Mouse (Mus musculus): ENCODE measurements around the gene Mnat1. TPM values are rescaled to one million over a fixed set of nuclear protein-coding genes. Genes with fewer than 3 reads are reported as not detected.
A peak's percentile ranks its signal among the peaks of the same experiment; 100 is the strongest.
"Not testable (repeated sequence)": the region's sequence is repeated elsewhere in the genome, so short reads cannot be mapped to it uniquely, and the experiment has no call there.

Mnat1 gene
- polyA plus RNA-seq, 2 experiments from 2014 or later: 29.4 to 31.4 TPM

GRCm38 (mm10) chr12:73147236-73147635 is 23.7 kb downstream of the Mnat1 start:
- ATAC-seq: no peak

- not testable (repeated sequence) for ATAC-seq
These were observed 27.5 kb downstream of the Mnat1 start for GRCm38 (mm10) chr12:73151038-73151437.

- ATAC-seq: no peak
These were observed 30.6 kb downstream of the Mnat1 start for GRCm38 (mm10) chr12:73154150-73154549.

DNA sequence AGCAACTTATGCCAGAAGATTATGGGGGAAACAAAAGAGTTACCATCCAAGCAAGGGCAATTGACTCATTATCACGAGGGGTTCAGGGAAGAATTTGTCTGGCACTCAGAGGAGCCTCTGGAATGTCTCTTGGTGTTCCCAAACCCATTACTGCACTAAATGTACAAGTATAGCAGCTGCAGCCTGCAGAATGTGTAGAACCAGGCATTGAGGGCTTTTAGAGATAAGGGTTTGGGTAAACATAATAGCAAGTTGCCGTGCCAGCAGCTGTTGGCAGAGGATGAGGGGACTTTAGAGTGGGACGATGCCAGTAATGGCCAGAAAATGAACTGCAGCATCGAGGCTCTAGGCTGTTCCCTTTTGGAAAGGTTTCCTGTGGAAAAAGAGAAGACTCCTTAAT is 36.8 kb downstream of the Mnat1 start:
- ATAC-seq: no peak

DNA sequence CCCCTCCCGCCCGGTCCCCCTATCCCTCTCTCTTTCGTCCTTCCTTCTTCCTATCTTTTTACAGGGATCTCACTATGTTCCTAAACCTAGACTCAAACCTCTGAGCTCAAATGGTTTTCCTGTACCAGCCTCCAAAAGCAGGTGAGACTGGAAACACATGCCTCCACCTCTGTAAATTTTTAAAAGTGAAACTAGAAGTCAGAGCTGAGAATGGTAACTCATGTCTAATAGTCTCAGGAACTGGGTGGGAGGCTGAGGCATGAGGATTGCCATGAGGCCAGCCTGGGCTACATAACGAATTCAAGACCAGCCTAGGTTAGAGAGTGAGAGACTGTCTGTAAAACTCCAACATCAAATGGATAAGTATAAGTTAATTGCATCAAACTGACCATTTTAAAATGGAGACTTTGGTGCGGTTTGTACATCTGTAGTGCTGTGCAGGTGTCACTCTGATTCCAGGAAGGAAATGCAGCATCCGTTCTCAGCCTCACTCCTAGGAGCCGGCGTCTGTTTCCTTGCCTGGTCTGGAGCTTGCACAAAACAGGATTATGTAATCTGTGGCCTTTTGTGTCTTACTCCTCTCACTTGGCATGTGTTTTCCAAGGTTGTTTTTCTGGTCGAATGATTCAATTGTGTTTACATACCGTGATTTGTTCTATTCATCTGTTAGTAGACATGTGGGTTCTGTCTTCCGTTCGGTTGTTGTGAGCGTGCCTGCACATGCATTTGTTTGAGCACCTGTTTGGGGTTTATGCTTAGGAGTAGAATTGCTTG is 39.1 kb downstream of the Mnat1 start:
- ATAC-seq: peak; percentile 86

DNA sequence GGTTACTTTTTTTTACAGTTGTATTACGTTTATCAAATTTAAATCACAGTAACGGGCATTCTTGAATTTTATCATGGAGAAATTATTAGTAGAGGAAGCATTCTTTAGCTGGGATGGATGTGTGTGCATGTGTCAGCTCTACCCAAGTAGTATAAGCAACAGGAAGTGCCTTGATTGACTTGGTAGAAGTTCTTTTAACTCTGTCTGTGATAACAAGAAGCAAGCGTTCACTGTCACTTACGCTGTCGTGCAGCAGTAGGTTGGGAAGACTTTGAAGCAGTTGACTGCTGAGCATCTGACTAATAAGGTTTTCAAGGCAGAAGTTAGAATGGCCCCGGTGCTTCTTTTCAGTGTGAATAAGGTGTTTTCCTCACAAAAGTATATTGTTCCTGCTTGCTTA is 47.3 kb downstream of the Mnat1 start:
- peak; percentile 85 for ATAC-seq

- no peak for ATAC-seq
These were observed 60.4 kb downstream of the Mnat1 start for GRCm38 (mm10) chr12:73183896-73184295.

DNA sequence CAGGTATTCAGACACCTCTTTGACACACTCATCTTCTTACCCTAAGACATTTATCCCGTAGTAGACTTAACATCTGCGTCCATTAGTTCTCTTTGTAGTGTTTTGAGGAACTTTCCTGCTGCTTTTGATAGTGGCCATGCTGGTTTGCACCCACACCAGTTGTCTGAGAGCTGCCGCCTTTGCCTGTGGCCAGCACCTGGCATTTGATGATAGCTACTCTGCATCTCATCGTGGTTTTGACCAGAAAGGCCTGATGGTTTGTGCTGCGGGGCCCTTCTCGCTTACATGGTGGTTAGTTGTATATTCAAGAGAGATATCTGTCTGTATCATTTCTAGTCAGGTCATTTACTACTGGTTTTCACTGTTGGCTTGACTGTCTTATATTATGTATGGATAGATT is 73.8 kb downstream of the Mnat1 start:
- no peak for ATAC-seq

GRCm38 (mm10) chr12:73198451-73198850 is 74.9 kb downstream of the Mnat1 start:
- peak; percentile 40 for ATAC-seq

DNA sequence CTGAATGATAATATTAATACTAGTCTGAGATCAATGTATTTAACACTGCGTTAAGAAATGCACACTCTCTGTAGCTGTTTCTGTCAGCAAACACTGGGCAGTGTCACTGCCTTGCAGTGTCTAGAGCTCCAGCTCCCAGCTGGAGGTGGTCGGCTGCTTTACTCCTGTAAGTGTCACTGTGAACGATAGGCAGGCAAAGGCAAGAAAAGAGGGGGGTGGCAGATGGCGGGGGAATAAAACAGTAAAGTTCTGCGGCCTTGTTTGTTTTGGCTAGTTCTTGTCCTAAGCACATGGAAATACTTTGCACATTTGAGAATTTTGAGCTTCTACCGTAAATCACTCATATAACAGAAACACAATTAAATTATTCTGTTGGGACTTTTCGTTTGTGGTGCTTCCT is 75.9 kb downstream of the Mnat1 start:
- ATAC-seq: no peak

DNA sequence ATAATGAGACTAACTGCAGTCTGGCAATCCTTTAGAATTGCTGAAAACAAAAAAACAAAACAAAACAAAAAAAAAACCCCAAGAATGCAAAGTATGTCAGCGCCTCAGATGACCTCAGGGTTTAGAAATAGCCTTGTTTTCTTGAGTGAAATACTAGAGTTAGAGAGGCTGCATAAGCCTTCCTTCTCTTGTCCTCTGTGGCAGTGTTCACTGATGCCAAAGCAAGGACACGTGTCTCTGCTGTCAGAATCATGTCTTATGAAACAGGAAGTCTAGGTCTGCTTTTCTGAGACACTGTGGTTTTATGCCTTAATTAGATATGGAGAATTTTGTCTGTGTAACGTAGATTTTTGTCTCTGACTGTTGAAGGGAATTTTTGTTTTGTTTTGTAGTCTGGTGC is 78.1 kb downstream of the Mnat1 start:
- peak; percentile 92 for ATAC-seq

GRCm38 (mm10) chr12:73205710-73206649 is 82.5 kb downstream of the Mnat1 start:
- ATAC-seq: no peak

DNA sequence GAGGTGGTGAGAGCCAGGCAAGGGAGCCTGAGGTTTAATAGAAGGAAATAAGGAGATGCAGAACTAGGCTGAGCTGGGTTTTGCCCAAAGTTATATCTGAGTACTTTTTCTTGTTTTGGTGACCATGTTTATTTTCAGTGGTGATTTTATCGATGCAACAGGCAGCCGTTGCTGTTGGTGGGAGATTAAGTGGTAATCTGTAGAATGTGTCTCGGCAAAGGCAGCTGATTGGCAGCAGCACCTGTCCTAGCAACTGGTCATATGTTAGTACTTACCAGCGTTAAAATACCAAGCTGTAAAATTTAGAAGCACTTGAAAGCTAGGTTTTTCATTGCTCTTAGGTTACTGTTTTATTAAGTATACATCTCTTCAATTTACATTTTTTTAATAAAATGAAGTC is 83.5 kb downstream of the Mnat1 start:
- no peak for ATAC-seq

DNA sequence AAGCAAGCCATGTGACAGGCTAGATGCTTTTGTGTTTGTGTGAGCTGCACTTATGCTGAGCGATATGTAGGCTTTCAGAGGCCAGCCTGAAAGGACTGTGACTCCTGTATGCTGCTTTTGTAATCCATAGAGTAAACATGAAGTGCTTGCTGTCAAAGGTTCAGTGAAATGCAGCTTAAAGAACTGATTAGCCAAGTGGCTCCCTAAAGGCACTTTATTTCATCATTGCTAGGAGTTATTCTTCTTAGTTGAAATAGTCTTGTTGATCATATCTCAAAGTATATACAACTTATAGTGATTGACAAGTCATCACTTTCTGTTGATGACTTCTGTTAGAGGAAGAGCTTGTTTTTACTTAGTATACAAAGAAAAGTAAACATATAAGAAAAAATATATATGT is 83.9 kb downstream of the Mnat1 start:
- no peak for ATAC-seq

DNA sequence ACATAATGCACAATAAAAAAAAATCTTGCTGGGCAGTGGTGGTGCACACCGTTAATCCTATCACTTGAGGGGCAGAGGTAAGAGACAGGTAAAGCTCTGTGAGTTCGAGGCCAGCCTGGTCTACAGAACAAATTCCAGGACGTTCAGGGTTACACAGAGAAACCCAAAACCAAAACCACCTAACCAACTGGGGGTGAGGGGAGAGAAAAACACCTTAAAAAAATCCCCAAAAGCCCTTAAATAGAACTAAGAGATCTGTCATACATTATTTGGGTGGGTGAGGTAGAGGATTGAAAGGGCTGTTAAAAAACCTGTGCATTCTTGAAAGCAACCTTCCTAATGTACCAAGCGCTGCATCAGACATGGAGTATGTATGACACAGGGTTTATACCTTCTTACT is 85.0 kb downstream of the Mnat1 start:
- ATAC-seq: peak; percentile 38

DNA sequence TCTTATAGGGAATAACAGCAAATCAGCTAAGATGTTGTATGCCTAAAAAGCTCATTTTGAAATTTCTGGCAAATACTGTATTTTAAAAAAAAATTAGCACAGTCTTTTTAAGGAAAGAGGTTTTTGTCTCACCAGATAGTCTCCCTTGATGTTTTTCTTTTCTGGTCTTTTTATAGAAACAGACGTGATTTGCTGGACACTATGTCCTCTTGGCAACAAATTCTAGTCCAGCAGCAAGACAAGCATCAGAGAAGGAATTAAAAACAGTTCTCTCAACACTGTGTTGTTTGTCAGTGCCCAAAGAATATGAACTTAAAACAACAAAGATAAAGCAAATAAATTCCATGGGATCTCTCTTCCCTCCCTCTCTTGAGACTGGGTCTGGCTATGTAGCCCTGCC is 85.6 kb downstream of the Mnat1 start:
- no peak for ATAC-seq

DNA sequence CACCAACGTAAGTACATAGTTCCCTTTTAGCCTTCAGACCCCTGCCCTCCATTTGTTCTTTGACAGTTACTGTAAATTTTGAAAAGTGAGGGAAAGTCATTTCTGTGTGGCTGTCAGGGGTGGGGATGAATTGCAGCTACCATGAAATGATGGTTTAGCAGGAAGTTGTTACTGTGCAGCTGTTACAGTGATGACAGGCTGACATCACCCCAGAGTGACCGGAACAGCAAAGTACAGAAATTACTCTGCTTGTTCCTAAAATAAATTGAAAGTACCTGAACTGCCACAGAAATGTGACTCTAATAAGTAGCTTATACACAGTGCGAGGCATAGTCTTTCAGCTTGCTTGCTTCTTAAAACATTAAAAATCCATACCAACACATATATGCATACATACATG is 86.9 kb downstream of the Mnat1 start:
- ATAC-seq: peak; percentile 40

GRCm38 (mm10) chr12:73215773-73216172 is 92.3 kb downstream of the Mnat1 start:
- ATAC-seq: peak; percentile 84

DNA sequence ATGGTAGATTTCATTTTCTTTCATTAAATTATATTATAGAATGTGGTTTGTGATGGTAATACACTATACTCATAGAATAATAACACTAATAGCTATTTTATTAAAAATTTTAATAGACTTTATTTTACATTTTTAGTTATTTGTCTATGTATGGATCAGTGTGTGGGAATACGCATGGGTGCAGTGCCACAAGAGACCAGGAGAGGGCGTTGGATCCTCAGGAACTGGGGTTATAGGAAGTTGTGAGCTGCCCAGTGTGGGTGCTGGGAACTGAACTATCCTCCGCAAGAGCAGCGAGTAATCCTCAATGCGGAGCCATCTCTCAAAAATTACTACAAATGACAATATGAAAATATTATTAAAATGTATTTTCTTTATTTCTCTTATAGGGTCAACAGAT is 95.1 kb downstream of the Mnat1 start:
- ATAC-seq: no peak

- no peak for ATAC-seq
These were observed 97.7 kb downstream of the Mnat1 start for GRCm38 (mm10) chr12:73221235-73221634.

DNA sequence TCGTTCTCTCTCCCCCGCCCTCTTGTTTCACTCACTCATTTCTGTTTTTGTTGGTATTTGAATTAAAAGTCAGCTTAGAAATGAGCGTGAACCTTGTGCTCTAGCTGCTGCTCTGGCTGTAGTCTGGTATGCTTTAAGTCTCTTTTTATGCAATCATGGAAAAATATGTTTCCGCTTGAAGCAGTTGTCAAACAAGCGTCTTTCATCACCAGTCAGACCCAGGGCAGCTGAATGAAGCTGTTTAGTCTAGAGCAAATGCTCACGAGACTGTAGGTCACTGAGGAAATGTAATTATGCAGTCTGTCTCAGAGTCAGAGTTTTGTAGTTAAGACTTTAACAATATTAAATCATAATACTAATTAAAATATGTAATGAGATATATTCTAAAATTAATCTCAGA is 100.4 kb downstream of the Mnat1 start:
- no peak for ATAC-seq

GRCm38 (mm10) chr12:73228427-73228826 is 104.9 kb downstream of the Mnat1 start:
- no peak for ATAC-seq

GRCm38 (mm10) chr12:73230196-73230595 is 106.7 kb downstream of the Mnat1 start:
- no peak for ATAC-seq

DNA sequence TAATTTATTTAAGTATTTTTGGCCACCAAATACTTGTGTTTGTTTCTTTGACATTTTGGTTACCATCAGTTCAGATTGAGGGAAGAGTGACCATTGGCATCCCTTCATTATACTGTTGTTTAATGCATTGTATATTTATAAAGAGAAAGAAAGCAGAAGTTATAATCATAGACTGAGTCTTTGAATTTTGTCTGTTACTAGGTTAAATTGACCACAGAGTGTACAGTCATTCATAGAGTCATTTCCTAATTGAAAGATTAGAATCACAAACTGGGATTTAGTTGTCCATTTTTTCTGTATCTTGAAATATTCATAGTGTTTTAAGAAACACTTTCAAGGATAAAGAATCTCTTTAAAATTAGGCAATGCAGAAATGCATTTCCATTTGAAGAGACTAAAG is 108.0 kb downstream of the Mnat1 start:
- ATAC-seq: no peak

Measured in CD4-positive, CD25-positive, alpha-beta regulatory T cell, adult 4 months (primary cell).